Mouse (Mus musculus): Measurements from ENCODE around the gene Fnip2. TPM values are rescaled to one million over a fixed set of nuclear protein-coding genes. Genes with fewer than 3 reads are reported as not detected.

The Fnip2 gene
- polyA plus RNA-seq (2017; shearing (Covaris generic)), result 0.54 TPM

DNA sequence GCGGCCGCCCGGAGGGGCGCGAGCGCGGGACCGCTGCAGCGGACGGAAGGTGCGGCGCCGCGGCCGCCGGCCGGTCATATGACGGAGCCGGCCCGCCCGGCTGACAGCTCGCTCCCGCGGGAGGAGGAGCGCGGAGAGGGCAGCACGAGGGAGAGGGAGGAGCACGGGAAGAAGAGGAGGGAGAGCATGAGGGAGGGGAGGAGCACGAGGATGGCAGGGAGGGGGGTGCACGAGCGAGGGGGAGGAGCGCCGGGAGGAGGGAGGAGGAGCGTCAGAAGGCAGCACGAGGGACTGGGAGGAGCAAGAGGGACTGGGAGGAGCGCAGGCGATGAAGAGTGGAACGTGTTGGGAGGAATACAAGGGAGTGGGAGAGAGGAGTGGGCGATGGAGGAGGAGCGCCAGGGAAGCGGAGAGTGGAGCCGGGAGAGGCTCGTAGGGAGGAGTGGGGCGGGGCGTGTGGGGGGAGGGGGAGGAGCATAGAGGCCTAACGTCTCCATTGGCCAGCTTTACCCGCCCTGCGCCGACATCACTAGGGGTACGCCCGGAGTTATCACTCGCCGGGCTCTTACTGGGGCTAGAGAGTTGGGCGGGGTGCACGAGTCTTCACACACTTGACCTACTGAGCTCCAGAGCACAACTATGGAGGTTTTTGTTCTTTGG lies at the start of gene Fnip2:
Gene Fnip2 (minus strand): TSS at position 94 of the 660 bp plus-strand sequence.

GRCm38 (mm10) chr3:79590863-79591792 lies 23.5 kb upstream of the Fnip2 start, which contains the start of gene Ppid:
Gene Ppid (plus strand): TSS chr3:79591342.

Other genes starting within 250 kb of the Fnip2 start
- gene Gm17359, start 231.1 kb downstream of the Fnip2 start, polyA plus RNA-seq (2017; shearing (Covaris generic)), result not detected
- gene Ppid, start 23.5 kb upstream of the Fnip2 start, polyA plus RNA-seq (2017; shearing (Covaris generic)), result 70.6 TPM
- gene 4930579G24Rik, start 61.3 kb upstream of the Fnip2 start, polyA plus RNA-seq (2017; shearing (Covaris generic)), result 5.4 TPM
- 40.3 TPM for gene Etfdh, start 61.7 kb upstream of the Fnip2 start, polyA plus RNA-seq (2017; shearing (Covaris generic))
- gene Rxfp1, start 170.1 kb upstream of the Fnip2 start, polyA plus RNA-seq (2017; shearing (Covaris generic)), result not detected